In genomic region chr3:52643100-52643551, GRCm38 (mm10) we compare ENCODE assay signal across 10 mouse cellular contexts.
A peak's percentile ranks its signal among the peaks of the same experiment; 100 is the strongest.
DNase-seq lines count a peak whose midpoint lies in the region; ATAC-seq lines count a peak whose summit lies in the region.
"Had no signal": no experiment of that assay in that cellular context is flagged by ENCODE, and none has a peak within 500 bp of the region (broad histone marks: within the 10 kb centered on the region; RNA-seq: fewer than 3 reads in every experiment).

No protein-coding gene starts in this region.

- no peaks in the 10 kb centered on the region for H3K9me3 ChIP-seq in heart, embryonic 15.5 days (replicated peaks)
- H3K9me3 ChIP-seq in embryonic facial prominence, embryonic 11.5 days (replicated peaks; ENCODE audit: control insufficient read depth, low read length): no peaks in the 10 kb centered on the region

- no peak overlapping the region for H3K4me2 ChIP-seq in heart, embryonic 15.5 days
- H3K4me2 ChIP-seq in embryonic facial prominence, embryonic 11.5 days (ENCODE audit: low read depth, low read length): no peak overlapping the region

- no peak for ATAC-seq in heart, embryonic 15.5 days (replicated peaks; ENCODE audit: insufficient number of reproducible peaks, insufficient read depth, low FRiP score, low read depth)
- no peak for ATAC-seq in embryonic facial prominence, embryonic 11.5 days (replicated peaks; ENCODE audit: insufficient number of reproducible peaks, low FRiP score, low TSS enrichment, low read depth)

- no peaks in the 10 kb centered on the region for H3K36me3 ChIP-seq in heart, embryonic 15.5 days
- no peaks in the 10 kb centered on the region for H3K36me3 ChIP-seq in embryonic facial prominence, embryonic 11.5 days (replicated peaks; ENCODE audit: control insufficient read depth, insufficient read depth, low read depth, low read length)
- H3K36me3 ChIP-seq: G1E had no signal

- intact Hi-C loops in heart, postnatal 36 days (cut with DNase I): loop anchor here (5.0 kb wide), 5 partner anchors 191 to 376 kb away; partner anchors contain the start of gene Foxo1

- 77% methylated on average over 9 of the region's 9 CpGs for WGBS in heart, embryonic 15.5 days
- WGBS in embryonic facial prominence, embryonic 11.5 days: 58% methylated on average over 9 of the region's 9 CpGs

- no peak for DNase-seq in heart, postnatal 36 days
- peak; percentile 91 for DNase-seq in Muller cell, postnatal 12 days (ENCODE audit: inconsistent ontology term)
- DNase-seq in embryonic facial prominence, embryonic 11.5 days (ENCODE audit: low spot score): peak; percentile 17
- DNase-seq in layer of hippocampus, adult 8-10 months (ENCODE audit: low spot score in 2 of 2): peak; percentile 41 to 58
- DNase-seq in kidney, adult 18-20 months: no peak
- DNase-seq in spleen, postnatal 4 days (ENCODE audit: low spot score in 2 of 2): no peak
- no peak for DNase-seq in urinary bladder, postnatal 14 days (ENCODE audit: low spot score)
- DNase-seq: lung, postnatal 36 days had no signal

- H3K9ac ChIP-seq in heart, embryonic 15.5 days: no peak overlapping the region
- no peak overlapping the region for H3K9ac ChIP-seq in embryonic facial prominence, embryonic 11.5 days (replicated peaks; ENCODE audit: low read length)

- peaks cover 23% of the 10 kb centered on the region for H3K4me1 ChIP-seq in heart, embryonic 15.5 days (replicated peaks)
- H3K4me1 ChIP-seq in embryonic facial prominence, embryonic 11.5 days (ENCODE audit: control insufficient read depth, insufficient read depth, low read length): no peaks in the 10 kb centered on the region; the same call in none of the 2 replicates

- H3K4me3 ChIP-seq in heart, embryonic 15.5 days: no peak overlapping the region
- no peak overlapping the region for H3K4me3 ChIP-seq in embryonic facial prominence, embryonic 11.5 days (ENCODE audit: low read depth, low read length)

- no peaks in the 10 kb centered on the region for H3K27me3 ChIP-seq in heart, embryonic 15.5 days
- no peaks in the 10 kb centered on the region for H3K27me3 ChIP-seq in embryonic facial prominence, embryonic 11.5 days (ENCODE audit: control insufficient read depth, insufficient read depth, low read length)

- peak overlapping the region; percentile 3; the same call in 1 of the 2 replicates for H3K27ac ChIP-seq in heart, embryonic 15.5 days
- no peak overlapping the region for H3K27ac ChIP-seq in embryonic facial prominence, embryonic 11.5 days (replicated peaks; ENCODE audit: low read depth, low read length)

Comparison
In these comparisons a context has a peak if more than half of its experiments do, and no peak if none do; other contexts are left out.
1. DNase-seq: peak in Muller cell, postnatal 12 days (single experiment), embryonic facial prominence, embryonic 11.5 days (single experiment) and layer of hippocampus, adult 8-10 months (2 of 2); none in heart, postnatal 36 days (0 of 2), kidney, adult 18-20 months (single experiment), spleen, postnatal 4 days (0 of 2) and urinary bladder, postnatal 14 days (single experiment).